Mouse (Mus musculus) hindbrain, embryonic 15.5 days (tissue): ENCODE data around the gene Pla2g12a. TPM values are rescaled to one million over a fixed set of nuclear protein-coding genes. Genes with fewer than 3 reads are reported as not detected.

Source experiments
- ATAC-seq: fragments of 200-750 bp; cut with Nextera tagmentation; 2 replicates; pipeline ENCODE4 v1.8.0; 2017; ENCODE audit warnings: low read depth, moderate number of reproducible peaks, moderate TSS enrichment; ENCODE audit not compliant: low FRiP score
- H3K27ac ChIP-seq: fragments of 300-500 bp; sonication (generic); replicated peaks from 2 replicates; pipeline ENCODE4 v1.5.1; 2015; ENCODE audit warnings: mild to moderate bottlenecking, inconsistent platforms
- H3K27me3 ChIP-seq: fragments of 300-500 bp; sonication (generic); 2 replicates; pipeline ENCODE4 v1.6.1; 2015; ENCODE audit warnings: control low read depth, inconsistent platforms
- H3K36me3 ChIP-seq: fragments of 300-500 bp; sonication (generic); 2 replicates; pipeline ENCODE4 v1.6.1; 2015; ENCODE audit warnings: control low read depth, inconsistent platforms
- H3K4me1 ChIP-seq: fragments of 300-500 bp; sonication (generic); replicated peaks from 2 replicates; pipeline ENCODE4 v1.6.1; 2015; ENCODE audit warnings: control low read depth, inconsistent platforms
- H3K4me2 ChIP-seq: fragments of 300-500 bp; sonication (generic); 2 replicates; pipeline ENCODE4 v1.6.1; 2015; ENCODE audit warnings: moderate library complexity, mild to moderate bottlenecking, inconsistent platforms
- H3K4me3 ChIP-seq: fragments of 300-500 bp; sonication (generic); 2 replicates; pipeline ENCODE4 v1.5.1; 2015; ENCODE audit warnings: mild to moderate bottlenecking, inconsistent platforms
- H3K9ac ChIP-seq: fragments of 300-500 bp; sonication (generic); 2 replicates; pipeline ENCODE4 v1.6.1; 2015; ENCODE audit warnings: inconsistent platforms
- H3K9me3 ChIP-seq: fragments of 300-500 bp; sonication (generic); 2 replicates; pipeline ENCODE4 v1.6.1; 2016; ENCODE audit warnings: control low read depth, inconsistent platforms
- WGBS: fragments of 180-500 bp; shearing (Covaris S2); methylation state at CpG from one replicate; pipeline ENCODE4 v1.1.7; 2015; 5-methylcytosine and 5-hydroxymethylcytosine counted together
- polyA plus RNA-seq: library from polyadenylated mRNA; unstranded; fragments of >200 nt; fragmentation: Nextera tagmentation; extraction: Ambion mirVana; gene quantifications from 2 replicates; pipeline ENCODE4 v1.2.1, GENCODE M21; 2015

Gene Pla2g12a
- polyA plus RNA-seq = 37.4 and 38.1 TPM in 2 replicates

DNA sequence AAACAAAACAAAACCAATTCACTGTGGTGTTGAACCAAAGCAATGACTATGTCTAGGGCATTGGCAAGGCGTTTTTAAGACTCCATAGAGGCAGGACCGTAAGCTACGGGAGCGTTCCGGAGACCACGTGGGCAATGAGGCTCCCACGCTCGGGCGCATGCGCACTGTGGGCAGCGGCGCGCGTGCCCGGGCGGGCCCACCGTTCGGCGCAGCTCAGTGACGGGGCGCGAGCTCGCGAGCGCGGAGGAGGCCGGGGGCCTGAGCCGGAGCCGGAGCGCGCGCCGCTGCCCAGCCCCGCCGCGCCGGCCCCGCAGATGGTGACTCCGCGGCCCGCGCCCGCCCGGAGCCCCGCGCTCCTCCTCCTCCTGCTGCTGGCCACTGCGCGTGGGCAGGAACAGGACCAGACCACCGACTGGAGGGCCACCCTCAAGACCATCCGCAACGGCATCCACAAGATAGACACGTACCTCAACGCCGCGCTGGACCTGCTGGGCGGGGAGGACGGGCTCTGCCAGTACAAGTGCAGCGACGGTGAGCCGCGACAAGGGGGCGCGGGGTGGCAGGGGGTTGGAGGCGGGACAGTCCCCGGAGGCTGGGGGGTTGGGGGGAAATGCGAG lies at the start of gene Pla2g12a:
Gene Pla2g12a (plus strand): TSS at position 202 of the 617 bp plus-strand sequence.
- Histone ChIP-seq H3K9ac (peak within 1 kb of the TSS; percentile 68), H3K9me3 (no peaks in the 10 kb centered on the region), H3K27ac (peak within 1 kb of the TSS; percentile 87), H3K4me3 (peak within 1 kb of the TSS; percentile 81), H3K36me3 (no peaks in the 10 kb centered on the region), H3K4me1 (peaks cover 13% of the 10 kb centered on the region), H3K4me2 (peak within 1 kb of the TSS; percentile 96), H3K27me3 (no peaks in the 10 kb centered on the region)
- peak; percentile 95 for ATAC-seq
- 1% methylated on average over 58 of the region's 66 CpGs for WGBS

DNA sequence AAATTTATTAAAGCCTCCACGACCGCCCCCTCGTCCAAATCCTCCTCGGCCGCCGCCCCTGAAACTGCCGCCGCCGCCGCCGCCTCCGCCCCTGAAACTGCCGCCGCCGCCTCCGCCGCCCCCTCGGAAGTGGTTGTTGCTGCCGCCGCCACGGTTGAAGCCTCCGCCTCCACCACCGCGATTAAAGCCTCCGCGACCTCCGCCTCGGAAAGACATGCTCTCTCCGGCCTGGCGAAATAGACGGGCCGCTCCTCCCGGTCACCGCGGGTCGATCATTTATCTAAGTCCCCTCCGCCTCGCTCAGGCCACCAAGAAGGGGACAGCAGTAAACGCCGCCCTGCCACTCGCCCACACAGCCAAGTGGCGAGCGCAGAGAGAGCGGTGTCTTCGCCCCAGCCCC lies 47.8 kb upstream of the Pla2g12a start:
- peaks cover 20% of the 10 kb centered on the region for H3K4me1 ChIP-seq
- ATAC-seq = no peak
- no peaks in the 10 kb centered on the region for H3K9me3 ChIP-seq
- peak overlapping the region; percentile 93 for H3K27ac ChIP-seq
- peak overlapping the region; percentile 87 for H3K4me3 ChIP-seq
- H3K4me2 ChIP-seq = peak overlapping the region; percentile 77
- peaks cover 12% of the 10 kb centered on the region; the same call in 1 of the 2 replicates for H3K36me3 ChIP-seq
- WGBS = under 1% methylated on average over 43 of the region's 45 CpGs
- no peaks in the 10 kb centered on the region for H3K27me3 ChIP-seq
- H3K9ac ChIP-seq = peak overlapping the region; percentile 74

DNA sequence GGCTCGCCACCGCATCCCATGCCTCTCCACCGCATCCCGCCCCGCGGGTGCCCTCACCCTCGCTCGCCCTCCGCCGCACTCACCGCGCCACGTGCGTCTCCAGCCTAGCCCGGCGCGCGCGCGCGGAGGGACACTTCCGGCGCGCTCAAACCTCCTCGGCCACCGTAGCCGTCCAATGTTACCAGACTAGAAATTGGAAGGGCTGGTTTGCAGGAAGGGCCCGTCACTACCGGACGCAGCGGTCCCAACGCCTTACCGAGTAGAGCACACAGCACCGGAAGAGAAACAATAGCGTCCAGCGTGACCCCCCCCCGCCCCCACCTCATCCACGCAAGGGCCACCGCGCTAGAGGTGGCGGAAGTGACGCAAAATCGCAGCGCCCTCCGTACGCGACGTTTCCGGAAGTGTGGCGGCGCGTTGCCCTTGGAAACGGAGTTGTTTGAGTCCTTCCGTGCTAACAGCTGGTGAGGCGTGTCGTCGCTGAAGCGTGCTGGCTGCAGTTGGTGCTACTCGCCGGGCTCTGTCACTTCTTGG lies 47.3 kb upstream of the Pla2g12a start, which contains the start of gene Gar1:
Gene Gar1 (minus strand): TSS at position 362 of the 534 bp plus-strand sequence.
- Histone ChIP-seq H3K27ac (peak within 1 kb of the TSS; percentile 93), H3K9ac (peak within 1 kb of the TSS; percentile 74), H3K36me3 (peaks cover 7% of the 10 kb centered on the region; the same call in 1 of the 2 replicates), H3K9me3 (no peaks in the 10 kb centered on the region), H3K4me1 (peaks cover 22% of the 10 kb centered on the region), H3K4me3 (peak within 1 kb of the TSS; percentile 87), H3K4me2 (peak within 1 kb of the TSS; percentile 77), H3K27me3 (no peaks in the 10 kb centered on the region)
- under 1% methylated on average over 60 of the region's 60 CpGs for WGBS
- peak; percentile 98 for ATAC-seq

GRCm38 (mm10) chr3:129835388-129835934 lies 42.9 kb upstream of the Pla2g12a start, which contains the start of gene Cfi:
Gene Cfi (plus strand): TSS chr3:129835884.
- ATAC-seq = no peak
- H3K27ac ChIP-seq = 0 out of 2 replicates have a peak within 1 kb of the TSS, but pooled peaks have one; percentile 2
- H3K36me3 ChIP-seq = no peaks in the 10 kb centered on the region
- H3K27me3 ChIP-seq = no peaks in the 10 kb centered on the region
- H3K4me2 ChIP-seq = peak within 1 kb of the TSS; percentile 34
- H3K9me3 ChIP-seq = no peaks in the 10 kb centered on the region
- WGBS = 67% methylated on average over 6 of the region's 6 CpGs
- H3K9ac ChIP-seq = no peak within 1 kb of the TSS
- 0 out of 2 replicates have a peak, but pooled peaks cover 6% of the 10 kb centered on the region for H3K4me1 ChIP-seq
- H3K4me3 ChIP-seq = no peak within 1 kb of the TSS

DNA sequence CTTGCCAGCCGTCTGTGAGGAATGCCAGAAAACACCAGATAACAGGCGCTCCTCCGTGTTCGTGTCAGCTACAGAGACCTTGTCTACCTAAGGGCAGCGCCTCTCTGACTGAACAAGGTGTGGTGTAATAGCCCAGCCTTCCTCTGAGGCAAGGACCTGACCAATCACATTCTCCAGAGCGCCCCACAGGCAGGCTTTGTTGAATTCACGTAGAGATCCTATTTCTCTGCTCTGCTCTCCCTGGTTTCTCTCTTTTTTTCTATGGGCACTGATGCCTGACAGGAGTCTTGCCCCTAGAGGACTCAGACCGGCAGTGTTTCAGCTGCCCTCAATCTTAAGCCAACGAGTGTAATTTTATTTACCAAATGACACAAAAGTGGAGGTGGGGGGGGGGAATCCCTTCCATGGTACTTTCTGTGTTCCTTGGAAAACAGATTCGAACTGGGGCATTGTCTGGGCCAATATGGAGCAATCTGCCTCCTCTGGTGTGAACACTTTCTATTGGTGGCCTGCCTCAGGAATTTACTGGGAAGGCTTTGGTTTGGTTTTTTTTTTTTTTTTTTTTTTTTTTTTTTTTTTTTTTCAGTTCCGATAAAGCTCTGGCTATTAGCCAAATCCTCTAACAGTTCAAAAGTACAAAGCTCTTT lies 42.2 kb upstream of the Pla2g12a start:
- Histone ChIP-seq H3K27ac (0 out of 2 replicates have a peak overlapping the region, but pooled peaks have one; percentile 2), H3K9me3 (no peaks in the 10 kb centered on the region), H3K27me3 (no peaks in the 10 kb centered on the region), H3K4me3 (no peak overlapping the region), H3K9ac (no peak overlapping the region), H3K4me1 (0 out of 2 replicates have a peak, but pooled peaks cover 6% of the 10 kb centered on the region), H3K36me3 (no peaks in the 10 kb centered on the region), H3K4me2 (peak overlapping the region; percentile 34)
- ATAC-seq = no peak
- 15% methylated on average over 11 of the region's 11 CpGs for WGBS

- Histone ChIP-seq H3K36me3 (no peaks in the 10 kb centered on the region), H3K4me3 (no peak overlapping the region), H3K4me2 (no peak overlapping the region), H3K27ac (no peak overlapping the region), H3K27me3 (no peaks in the 10 kb centered on the region), H3K4me1 (0 out of 2 replicates have a peak, but pooled peaks cover 4% of the 10 kb centered on the region), H3K9ac (no peak overlapping the region), H3K9me3 (no peaks in the 10 kb centered on the region)
- ATAC-seq = no peak
- 92% methylated on average over 6 of the region's 6 CpGs for WGBS
Measured at GRCm38 (mm10) chr3:129836965-129837364, 41.4 kb upstream of the Pla2g12a start.

DNA sequence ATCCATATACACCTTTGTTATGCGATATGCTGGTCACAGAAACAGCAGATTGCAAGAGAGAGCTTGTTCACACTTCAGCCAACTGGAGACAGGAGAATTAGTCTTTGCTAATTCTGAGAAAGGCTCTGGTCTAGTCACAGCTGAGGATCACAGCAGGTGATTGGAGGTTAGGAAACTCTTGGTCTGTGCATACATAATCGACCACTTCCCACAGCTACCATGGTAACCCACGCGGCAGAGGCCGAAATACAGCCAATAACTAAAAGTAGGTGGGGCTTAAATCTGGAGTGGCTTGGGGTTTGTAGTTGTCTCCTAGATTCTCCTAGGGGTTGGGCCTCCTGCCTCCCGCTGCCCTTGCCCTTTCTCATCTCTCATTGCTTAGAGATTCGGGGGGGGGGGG lies 40.4 kb upstream of the Pla2g12a start:
- no peak for ATAC-seq

DNA sequence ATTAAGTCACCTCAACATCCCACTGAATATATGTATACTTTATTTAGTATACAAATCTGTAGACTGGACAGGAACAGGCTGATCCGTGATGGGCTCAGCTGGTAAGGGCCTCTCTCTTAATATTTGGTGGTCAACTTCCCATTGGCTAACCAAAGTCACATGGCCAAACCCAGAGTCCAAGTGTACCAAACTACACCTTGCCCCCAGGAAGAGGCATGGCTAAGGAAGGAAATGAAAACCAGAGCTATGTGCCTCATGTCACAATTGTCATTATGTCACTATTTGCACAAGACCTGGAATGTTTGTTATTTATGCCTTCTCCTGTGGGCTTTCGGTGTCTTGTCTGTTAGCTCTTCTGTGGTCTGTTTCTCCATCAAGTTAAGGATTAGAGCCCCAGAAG lies 32.5 kb upstream of the Pla2g12a start:
- 91% methylated on average over 2 of the region's 2 CpGs for WGBS
- Histone ChIP-seq H3K9ac (no peak overlapping the region), H3K9me3 (no peaks in the 10 kb centered on the region), H3K4me2 (no peak overlapping the region), H3K36me3 (no peaks in the 10 kb centered on the region), H3K27ac (no peak overlapping the region), H3K4me1 (no peaks in the 10 kb centered on the region), H3K4me3 (no peak overlapping the region), H3K27me3 (no peaks in the 10 kb centered on the region)
- no peak for ATAC-seq

More for the DNA sequence above, 40.4 kb upstream of the Pla2g12a start:
- H3K9me3 ChIP-seq = no peaks in the 10 kb centered on the region
- no peaks in the 10 kb centered on the region for H3K36me3 ChIP-seq
- 0 out of 2 replicates have a peak, but pooled peaks cover 4% of the 10 kb centered on the region for H3K4me1 ChIP-seq
- no peak overlapping the region for H3K9ac ChIP-seq
- H3K27me3 ChIP-seq = no peaks in the 10 kb centered on the region
- WGBS = 42% methylated on average over 7 of the region's 7 CpGs
- H3K4me2 ChIP-seq = no peak overlapping the region
- H3K4me3 ChIP-seq = no peak overlapping the region
- no peak overlapping the region for H3K27ac ChIP-seq

DNA sequence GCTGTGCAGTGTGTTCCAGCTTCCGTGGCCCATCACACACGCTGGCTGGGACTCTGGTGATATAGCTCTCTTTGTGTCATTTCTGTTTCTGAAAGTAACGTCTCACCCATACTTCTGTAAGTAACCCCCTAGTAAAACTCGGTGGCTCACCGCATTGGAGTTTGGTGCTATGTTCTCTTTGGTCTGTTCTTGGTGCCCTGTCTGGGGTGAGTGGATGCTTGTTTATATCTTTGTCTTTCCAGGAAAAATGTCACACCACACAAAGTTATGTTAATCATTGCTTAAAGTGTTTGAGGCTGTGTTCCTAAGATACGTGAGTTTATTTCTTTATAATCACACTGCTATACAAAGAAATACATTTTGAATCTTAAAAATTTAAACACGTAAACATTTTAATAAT lies 31.6 kb upstream of the Pla2g12a start:
- H3K4me1 ChIP-seq = no peaks in the 10 kb centered on the region
- no peak for ATAC-seq
- H3K27me3 ChIP-seq = no peaks in the 10 kb centered on the region
- no peak overlapping the region for H3K4me3 ChIP-seq
- no peak overlapping the region for H3K9ac ChIP-seq
- no peak overlapping the region for H3K4me2 ChIP-seq
- no peaks in the 10 kb centered on the region for H3K9me3 ChIP-seq
- H3K27ac ChIP-seq = no peak overlapping the region
- no peaks in the 10 kb centered on the region for H3K36me3 ChIP-seq
- 85% methylated on average over 7 of the region's 7 CpGs for WGBS

GRCm38 (mm10) chr3:129862592-129862991 lies 15.8 kb upstream of the Pla2g12a start:
- Histone ChIP-seq H3K9ac (no peak overlapping the region), H3K4me1 (no peaks in the 10 kb centered on the region), H3K27me3 (no peaks in the 10 kb centered on the region), H3K4me3 (no peak overlapping the region), H3K9me3 (no peaks in the 10 kb centered on the region), H3K4me2 (no peak overlapping the region), H3K27ac (no peak overlapping the region), H3K36me3 (no peaks in the 10 kb centered on the region)
- 82% methylated on average over 2 of the region's 2 CpGs for WGBS
- ATAC-seq = no peak

- Histone ChIP-seq H3K9me3 (no peaks in the 10 kb centered on the region), H3K4me1 (no peaks in the 10 kb centered on the region), H3K27me3 (no peaks in the 10 kb centered on the region), H3K4me2 (no peak overlapping the region), H3K4me3 (no peak overlapping the region), H3K27ac (no peak overlapping the region), H3K9ac (no peak overlapping the region), H3K36me3 (no peaks in the 10 kb centered on the region)
- WGBS = 52% methylated on average over 14 of the region's 14 CpGs
- no peak for ATAC-seq
Measured at GRCm38 (mm10) chr3:129863698-129864097, 14.7 kb upstream of the Pla2g12a start.

DNA sequence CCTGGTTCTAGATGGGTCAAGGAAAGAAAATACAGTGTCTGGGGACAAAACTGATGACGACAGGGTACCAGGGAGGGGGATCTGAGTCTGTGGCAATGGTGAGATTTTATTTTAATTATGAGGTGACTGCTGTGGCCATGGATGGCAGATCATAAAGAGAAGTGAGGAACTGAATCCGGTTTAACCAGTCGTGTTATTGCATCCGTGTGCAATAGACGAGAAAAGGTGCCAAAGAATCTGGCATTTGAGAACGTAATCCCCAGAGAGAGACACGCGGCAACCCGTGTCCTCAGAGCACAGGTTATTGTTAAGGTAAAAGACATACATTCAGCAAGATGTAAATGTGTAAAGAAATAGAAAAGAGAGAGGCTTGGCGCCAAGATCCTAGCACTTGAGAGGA lies 1.1 kb upstream of the Pla2g12a start:
- Histone ChIP-seq H3K4me1 (peaks cover 13% of the 10 kb centered on the region), H3K9ac (no peak overlapping the region), H3K4me2 (no peak overlapping the region), H3K9me3 (no peaks in the 10 kb centered on the region), H3K27ac (no peak overlapping the region), H3K27me3 (no peaks in the 10 kb centered on the region), H3K4me3 (no peak overlapping the region), H3K36me3 (no peaks in the 10 kb centered on the region)
- WGBS = 95% methylated on average over 10 of the region's 10 CpGs
- ATAC-seq = no peak
